Mouse (Mus musculus) brain, embryonic 18.5 days (tissue): Measurements from ENCODE around the gene Prkcsh.

Experiments
- DNase-seq: peaks from one replicate; pipeline ENCODE4 v3.0.0-alpha.2; 2012; ENCODE audit warnings: low read depth, low spot score

The Prkcsh gene

DNA sequence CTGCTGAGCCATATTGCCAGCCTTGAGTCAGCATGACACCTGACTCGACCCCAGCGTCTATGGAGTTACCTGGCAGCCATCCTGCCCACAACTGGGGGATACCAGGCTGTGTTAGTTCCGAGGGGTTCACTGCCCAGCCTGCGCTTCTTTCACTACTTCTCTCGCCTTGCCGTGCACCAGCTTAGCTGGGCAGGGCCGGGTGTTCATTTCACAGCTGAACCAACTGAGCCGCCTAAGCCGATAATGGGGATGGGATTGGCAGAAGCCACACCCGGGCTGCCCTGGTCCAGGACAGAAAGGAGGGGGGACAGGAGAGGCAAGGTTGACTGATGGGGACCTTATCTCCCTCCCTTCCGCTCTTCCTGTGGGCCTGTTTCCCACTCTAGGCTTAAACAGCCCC, 46.7 kb downstream of the Prkcsh start:
- DNase-seq, result no peak

GRCm38 (mm10) chr9:22049721-22050270, 47.2 kb downstream of the Prkcsh start:
- no peak for DNase-seq

- no peak for DNase-seq
Measured at GRCm38 (mm10) chr9:22050351-22050889, 47.8 kb downstream of the Prkcsh start.

GRCm38 (mm10) chr9:22051161-22051957, 48.8 kb downstream of the Prkcsh start:
- no peak for DNase-seq

DNA sequence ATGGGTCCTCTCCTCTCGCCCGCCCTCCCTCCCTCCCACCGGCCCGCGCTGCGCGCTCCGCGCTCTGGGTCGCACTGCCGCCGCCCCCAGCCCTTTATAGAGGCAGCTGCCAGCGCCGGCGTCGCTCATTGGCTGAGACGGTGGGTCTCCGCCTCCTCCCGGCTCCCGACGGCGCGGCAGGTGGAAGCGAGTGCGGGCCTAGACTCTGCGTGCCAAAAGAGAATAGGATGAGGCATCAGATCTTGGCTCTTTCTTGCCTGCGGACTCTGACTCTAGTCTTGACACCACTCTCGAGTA, 49.3 kb downstream of the Prkcsh start, which contains the start of gene Elavl3:
Elavl3 (minus strand) TSS at position 66 of the 297 bp plus-strand sequence.
- peak; percentile 77 for DNase-seq

GRCm38 (mm10) chr9:22053657-22054056, 51.1 kb downstream of the Prkcsh start:
- DNase-seq, result no peak

- DNase-seq, result peak; percentile 51
Measured at GRCm38 (mm10) chr9:22054411-22055076, 51.9 kb downstream of the Prkcsh start.

- DNase-seq, result no peak
Measured at GRCm38 (mm10) chr9:22055713-22056112, 53.1 kb downstream of the Prkcsh start.

DNA sequence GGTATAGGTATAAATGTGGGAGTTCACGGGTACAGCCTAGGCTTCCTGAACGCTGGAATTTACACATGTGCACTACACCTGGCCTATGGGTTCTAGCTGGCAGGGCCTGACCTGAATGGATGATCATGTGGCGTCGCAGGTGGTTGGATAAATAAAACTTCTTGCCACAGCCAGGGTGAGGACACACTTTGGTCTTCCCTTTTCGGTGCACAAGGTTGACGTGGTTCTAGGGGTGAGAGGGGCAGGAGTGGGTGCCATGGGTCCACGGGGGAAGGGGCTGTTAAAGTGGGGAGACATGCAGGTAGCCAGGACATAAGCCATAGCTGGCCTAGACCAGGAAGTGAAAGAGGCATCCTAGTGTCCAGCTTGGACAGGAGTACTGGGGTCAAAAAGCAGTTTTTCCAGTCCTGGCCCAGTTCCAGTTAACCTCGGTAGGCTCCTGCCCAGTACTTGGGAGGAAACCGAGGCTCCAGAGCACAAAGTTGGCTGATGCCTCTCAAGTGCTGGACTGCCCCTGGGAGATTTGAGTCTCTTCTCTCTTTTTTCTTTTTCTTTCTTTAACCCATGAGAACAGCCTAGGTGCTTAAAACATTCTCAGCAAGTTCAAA, 53.8 kb downstream of the Prkcsh start:
- DNase-seq, result no peak

- no peak for DNase-seq
Measured at GRCm38 (mm10) chr9:22057031-22057517, 54.5 kb downstream of the Prkcsh start.

- no peak for DNase-seq
Measured at GRCm38 (mm10) chr9:22058011-22058424, 55.4 kb downstream of the Prkcsh start.

- no peak for DNase-seq
Measured at GRCm38 (mm10) chr9:22061339-22061738, 58.7 kb downstream of the Prkcsh start.
